Mouse (Mus musculus): ENCODE measurements at regions not wholly inside any gene's neighbourhood (a gene's known extent, or its start where the extent isn't known, plus 50 kb on each side); places are given as distances from the start of the nearest gene placed in this dataset.

DNA sequence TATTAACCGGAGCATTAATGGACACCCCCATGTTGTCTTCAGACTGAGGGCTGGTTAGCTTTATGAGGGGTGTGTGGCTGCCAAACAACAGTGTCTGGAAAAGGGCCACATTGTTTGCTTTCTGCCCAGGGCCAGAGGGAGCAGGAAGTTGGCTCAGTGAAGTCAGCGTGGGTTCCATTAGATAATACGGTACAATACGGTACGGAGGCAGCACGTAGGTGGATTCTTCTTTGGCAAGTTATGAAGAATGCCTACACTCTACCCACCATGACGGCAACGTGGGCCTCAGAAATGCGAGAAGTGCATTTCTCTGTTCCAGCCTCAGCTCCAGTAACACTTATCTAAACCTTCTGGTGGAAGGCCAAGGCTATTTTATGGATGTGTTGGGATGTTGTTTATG, 108.2 kb downstream of the Gm10260 start:
- DNase-seq (ENCODE audit: low spot score) = no peak

DNA sequence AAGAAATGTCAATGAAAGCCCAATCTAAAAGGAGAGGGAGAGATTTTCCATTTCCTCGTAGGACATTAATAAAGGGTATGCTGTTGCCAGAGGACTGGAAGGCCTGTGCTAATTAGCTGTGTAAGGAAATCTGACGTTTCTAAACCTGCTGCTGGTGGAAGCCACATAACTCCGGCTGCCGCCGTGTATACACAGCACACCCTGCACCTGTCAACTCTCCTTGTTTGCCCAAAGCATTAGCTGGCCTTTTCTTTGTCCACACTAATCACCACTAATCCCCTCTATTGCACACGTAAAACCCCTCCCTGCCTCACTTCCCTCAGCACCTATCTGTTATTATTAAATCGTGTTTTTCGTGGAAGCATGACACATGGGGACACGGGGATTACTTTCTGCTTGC, 108.7 kb downstream of the Gm10260 start:
- DNase-seq (ENCODE audit: low spot score) = no peak

DNA sequence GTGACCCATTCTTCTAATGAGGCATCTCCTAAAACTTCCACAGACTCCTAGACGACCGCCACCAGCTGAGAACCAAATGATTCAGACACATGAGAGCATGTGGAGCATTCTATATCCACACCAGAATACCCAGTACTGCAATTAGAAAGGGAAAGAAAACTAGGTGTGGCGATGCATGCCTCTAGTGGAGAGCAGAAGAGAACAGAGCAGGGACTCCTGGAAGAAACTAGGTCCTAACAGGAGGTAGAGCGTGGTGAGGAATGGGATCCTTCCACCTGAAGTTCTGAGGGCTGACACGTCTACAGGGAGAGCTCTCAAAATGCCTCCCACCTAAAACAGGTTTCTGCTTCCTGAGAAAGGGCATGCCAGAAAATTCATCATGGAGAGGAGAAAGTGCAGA, 109.3 kb downstream of the Gm10260 start:
- DNase-seq (ENCODE audit: low spot score) = no peak

DNA sequence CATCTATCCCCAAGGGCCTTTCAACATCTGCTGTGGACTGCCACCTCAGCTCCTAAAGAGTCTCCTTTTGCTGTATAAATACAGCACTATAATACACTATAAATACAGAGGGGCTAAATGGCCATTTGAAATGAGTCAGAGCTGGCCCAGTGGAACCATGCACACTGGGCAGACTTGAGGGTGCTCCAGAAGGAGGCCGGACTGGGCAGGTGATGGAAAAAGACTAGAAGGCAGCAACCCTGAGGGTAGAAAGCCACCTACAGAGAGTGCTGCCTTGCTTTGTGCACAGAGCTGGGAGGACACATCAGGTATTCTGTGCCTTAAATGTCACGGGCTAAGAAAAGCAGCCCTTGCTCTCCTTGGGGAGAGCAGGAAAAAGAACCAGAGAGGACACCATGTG, 110.2 kb downstream of the Gm10260 start:
- DNase-seq (ENCODE audit: low spot score) = no peak

DNA sequence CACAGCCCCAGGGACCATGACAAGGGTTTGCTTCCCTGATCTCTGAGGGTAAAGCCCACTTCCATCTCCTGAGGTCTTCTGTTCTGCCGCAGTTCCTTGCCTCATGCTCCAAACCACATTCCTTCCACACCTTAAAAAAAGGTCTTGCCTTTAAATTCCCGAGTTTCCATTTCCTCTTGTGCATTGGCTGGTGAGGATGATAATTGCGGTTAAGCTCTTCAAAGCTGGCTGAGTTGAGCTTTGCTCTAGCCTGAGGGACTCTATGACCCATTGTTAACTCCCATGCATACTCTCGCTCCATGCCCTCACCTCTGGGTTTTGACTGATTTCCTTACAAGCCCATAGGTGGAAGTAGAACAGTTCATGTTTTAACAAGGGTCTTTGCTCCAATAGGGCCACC, 112.9 kb downstream of the Gm10260 start:
- no peak for DNase-seq (ENCODE audit: low spot score)

DNA sequence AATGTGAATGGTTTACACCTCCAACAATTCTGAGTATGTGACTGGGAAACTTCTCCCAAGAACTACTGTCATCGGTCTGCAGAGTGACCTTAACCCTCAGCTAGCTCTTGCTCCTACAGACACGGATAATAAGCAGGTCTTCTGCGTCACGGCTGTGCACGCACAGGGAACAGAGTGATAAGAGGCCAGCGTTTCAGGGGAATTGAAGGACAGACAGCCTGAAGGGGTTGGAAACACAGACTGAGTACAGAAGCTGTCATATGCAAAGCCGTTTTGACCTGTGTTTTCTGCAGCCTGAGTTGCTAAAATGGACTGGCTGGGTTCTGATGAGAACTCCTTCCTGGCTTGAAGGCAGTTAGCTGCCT, 114.4 kb downstream of the Gm10260 start:
- no peak for DNase-seq (ENCODE audit: low spot score)

DNA sequence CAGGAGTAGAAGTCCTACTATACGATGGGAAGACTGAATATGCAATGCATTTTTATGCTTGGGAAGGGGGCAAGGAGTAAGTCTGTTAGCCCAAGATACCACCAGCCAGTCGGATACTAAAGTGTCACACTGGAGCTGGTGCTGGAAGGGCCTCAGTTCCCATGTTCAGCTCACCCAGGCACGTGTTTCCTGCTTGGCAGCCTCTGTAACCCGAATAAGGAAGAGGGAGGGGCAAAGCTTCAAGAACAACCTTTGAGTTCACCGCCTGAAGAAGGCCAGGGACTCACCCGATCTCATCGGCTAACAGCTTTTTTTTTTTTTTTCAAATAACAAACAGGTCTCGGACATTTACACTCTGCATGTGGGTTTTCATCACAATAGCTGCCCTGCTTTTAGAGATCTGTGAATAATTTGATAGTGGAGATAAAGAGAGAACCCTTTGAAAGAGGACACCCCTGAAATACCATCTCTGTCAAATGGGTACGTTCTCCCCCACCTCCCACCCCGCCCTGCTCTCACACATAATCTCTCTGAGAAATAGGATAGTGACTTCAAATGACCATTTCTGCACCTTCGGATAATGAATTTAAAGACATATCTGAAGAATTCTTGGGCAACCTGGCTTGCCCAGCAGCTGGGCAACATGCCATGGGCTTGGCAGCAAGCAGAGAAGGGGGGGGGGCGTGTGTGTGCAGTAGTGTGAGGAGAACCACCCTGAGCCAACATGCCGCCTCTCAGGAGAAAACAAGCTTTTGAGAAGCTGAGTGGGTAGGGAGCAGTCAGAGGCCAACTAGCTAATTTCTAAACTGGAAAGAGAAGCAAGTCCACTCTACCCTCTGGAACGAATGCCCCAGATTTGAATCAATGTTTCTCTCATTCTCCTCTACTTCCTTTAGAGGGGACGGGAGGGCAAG, 115.1 kb downstream of the Gm10260 start:
- no peak for DNase-seq (ENCODE audit: low spot score)

DNA sequence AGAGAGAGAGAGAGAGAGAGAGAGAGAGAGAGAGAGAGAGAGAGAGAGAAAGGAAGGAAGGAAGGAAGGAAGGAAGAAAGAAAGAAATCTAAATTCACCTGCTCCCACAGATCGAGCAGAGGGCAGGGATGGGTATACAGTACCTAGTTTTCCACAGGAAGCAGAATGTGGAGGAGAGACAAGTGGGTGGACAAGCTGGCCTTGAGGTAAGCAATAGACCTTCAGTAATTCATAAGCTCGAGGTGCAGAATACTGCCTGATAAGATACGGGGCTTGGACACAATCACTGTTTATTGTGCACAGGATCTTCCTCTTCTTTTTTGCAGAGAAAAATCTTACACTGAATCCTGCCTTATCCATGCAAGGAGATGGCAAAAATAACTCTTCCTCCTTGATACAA, 120.2 kb downstream of the Gm10260 start:
- no peak for DNase-seq (ENCODE audit: low spot score)

DNA sequence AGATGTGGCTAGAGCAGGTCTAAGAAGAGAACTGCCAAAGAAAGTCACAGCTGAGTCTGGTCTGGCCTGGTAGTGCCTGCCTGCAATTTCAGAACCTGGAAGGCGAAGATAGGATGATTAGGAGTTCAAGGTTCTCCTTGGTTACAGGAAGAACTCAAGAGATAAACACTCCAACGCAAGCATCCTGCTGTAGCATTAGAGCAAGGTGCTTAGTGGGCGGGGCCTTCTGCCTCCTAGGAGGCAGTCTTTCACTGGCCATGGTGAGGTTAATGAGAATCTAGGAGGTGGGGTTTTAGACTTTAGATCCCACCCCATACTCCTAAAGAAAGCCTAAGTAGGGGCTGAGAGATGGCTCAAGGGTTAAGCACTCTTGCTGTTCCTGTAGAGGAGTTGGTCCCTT, 120.8 kb downstream of the Gm10260 start:
- DNase-seq (ENCODE audit: low spot score) = no peak

DNA sequence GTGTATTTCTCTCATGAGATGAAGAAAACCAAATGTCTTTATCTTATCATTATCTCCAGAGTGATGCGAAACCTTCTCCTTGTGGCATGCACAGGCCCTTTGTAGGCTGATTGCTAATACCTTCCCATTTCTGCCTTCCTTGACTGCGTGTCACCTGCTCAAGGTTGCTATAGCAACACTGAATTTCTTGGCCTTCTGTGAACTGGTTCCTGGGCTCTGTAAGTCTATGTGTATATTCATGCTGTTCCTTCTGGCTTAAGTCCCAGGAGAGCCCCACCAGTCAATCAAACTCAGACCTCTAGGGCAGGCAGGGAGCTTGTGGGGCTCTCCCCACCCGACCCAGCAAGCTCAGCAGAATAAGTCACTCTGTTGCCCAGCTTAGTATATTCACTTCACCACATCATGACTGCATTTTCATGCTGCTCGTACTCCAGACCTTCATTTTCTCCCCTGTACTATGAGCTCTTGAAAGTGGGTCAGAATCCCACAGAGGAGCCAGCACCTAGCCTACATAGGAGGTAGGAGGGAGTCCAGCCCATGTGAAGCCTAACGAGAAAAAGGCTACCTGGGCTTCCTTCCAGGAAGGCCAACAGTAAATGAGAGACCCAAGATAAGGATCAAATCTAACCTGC, 121.9 kb downstream of the Gm10260 start:
- no peak for DNase-seq (ENCODE audit: low spot score)

DNA sequence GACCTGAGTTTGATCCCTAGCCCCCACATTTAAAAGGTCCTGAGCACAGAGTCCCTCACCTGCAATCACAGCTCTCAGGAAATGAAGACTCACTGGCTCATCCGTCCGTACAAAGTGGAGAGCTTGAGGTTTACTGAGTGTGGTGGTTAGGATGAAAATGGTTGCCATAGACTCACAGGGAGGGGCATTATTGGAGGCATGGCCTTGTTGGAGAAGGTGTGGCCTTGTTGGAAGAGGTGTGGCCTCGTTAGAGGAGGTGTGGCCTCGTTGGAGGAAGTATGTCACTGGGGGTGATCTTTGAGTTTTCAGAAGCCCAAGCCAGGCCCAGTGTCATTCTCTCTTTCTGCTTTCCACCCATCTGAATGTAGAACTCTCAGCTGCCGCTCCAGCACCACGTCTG, 122.9 kb downstream of the Gm10260 start:
- no peak for DNase-seq (ENCODE audit: low spot score)

DNA sequence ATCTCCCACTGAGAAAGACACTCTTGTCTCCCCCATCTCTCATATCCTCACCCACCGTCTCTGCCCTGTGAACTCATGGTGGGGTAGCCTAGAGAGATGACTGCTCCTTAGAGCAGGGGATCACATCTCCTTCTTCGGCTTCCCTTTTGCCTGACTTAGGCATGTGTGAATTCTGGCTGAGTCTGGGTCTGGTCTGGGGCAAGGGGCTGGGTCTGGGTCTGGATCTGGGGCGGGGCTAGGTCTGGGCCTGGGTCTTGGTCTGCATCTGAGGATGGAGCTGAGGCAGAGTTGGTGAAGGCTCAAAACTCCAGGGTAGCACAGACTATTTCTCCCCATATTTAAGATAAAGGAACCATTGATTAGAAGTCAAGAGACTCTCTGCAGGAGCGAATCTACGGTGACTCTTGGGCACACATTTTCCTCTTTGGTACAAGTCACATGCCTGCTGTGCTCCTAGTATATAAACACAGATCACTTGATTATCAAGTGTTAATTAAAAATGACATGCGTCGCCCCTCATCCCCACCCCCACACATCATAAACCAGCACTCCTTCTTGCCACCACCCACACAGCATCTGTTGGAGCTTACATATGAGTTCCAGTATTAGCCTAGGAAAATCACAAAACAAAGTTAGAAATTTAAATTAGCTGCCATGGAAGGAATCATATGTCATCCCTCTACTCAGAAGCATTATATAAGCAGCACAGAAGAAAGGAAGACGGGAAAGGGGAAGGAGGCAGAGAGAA, 126.2 kb downstream of the Gm10260 start:
- DNase-seq (ENCODE audit: low spot score) = no peak

DNA sequence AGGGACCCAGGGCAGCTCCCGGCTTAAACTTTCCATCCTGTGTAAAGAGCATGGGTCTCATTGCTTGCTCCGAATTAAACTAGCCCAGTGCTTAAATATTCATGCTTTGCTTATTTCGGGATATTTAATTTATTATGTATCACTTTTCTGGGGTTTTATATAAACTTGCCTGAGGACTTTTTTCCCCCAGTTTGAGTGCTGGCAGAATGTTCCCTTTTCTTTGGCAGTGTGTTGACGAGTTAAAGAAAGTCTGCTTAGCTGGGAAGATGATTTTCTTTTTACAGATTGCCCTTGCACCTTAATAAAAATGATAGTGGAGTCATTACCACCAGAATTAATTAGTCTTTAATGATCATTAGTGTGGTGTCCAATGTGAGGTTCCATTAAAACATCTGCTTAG, 126.9 kb downstream of the Gm10260 start:
- no peak for DNase-seq (ENCODE audit: low spot score)

DNA sequence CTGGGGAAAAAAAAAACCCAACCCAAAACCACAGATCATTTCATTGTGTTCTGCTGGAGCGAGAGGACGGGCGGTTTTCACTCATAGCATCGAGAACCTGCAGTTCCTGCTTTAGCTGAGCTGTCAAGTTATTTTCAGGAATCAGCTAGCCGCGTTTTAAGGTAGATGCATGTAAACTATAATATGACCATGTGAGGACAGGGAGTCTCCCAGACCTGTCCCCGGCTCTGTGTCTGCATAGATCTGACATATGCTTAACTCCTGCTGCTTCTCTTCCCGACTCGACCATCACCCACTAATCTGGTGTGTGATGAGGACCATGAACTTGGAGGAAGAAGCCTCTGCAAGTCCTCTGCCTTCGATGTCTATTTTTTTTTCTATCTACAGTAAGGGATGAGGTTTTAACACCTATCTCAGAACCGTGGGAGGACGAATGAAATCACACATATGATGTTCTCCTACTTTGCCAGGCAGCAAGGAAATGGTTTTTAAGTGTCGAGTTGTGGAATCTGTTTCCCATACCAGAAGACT, 128.5 kb downstream of the Gm10260 start:
- no peak for DNase-seq (ENCODE audit: low spot score)

DNA sequence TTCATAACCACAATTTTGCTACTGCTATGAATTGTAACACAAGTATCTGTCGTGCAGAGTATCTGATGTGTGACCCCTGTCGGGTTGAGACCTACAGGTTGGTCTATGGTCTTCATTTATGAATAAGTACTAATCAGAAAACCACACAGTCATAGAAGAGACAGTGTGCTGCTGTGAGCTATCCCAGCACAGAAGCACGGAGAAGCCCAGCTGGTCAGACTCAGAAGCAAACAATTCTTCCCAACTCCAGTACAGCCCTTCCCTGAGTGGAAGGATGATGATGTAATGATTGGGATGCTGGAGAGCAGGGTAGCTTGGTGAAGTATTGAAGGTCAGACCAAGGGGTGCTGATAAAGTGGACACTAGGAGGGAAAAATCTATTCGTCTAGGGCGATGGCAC, 129.5 kb downstream of the Gm10260 start:
- DNase-seq (ENCODE audit: low spot score) = no peak

DNA sequence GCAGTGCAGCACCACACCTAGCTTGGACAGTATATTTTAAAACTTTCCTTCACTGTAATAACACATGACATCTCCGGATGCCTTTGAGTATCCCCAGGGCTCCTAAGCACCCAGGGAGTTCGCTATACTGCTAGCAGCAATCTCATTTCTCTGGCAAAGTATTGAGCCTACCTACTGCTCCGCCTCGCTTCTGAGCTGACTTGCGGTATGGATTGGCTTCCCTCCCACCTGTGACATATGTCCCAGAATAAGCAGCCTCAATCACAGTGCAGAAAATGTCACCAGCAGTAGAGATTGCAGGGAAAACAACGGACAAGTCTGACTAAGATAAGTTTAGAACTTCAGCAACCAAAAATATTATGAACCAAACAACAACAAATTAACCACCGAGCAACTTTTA, 131.8 kb downstream of the Gm10260 start:
- no peak for DNase-seq (ENCODE audit: low spot score)

DNA sequence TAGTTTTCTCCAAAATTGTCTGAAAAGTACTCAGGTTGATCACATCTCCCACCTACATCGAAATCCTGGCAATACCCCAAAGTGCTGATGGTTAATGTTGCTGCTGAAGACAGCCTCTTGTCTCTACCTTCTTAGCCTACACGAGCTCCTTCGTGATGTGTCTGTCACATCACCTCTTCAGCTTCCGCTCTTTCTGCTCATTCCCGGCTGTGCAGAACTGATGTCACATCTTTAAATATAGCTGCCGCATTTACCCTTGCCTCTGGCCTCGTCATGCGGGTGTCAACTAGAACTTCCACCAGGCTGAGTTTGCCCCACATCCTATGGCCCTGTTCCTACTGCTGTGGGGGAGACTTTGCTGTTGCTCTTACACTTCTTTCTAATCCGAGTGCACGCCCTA, 133.2 kb downstream of the Gm10260 start:
- no peak for DNase-seq (ENCODE audit: low spot score)

DNA sequence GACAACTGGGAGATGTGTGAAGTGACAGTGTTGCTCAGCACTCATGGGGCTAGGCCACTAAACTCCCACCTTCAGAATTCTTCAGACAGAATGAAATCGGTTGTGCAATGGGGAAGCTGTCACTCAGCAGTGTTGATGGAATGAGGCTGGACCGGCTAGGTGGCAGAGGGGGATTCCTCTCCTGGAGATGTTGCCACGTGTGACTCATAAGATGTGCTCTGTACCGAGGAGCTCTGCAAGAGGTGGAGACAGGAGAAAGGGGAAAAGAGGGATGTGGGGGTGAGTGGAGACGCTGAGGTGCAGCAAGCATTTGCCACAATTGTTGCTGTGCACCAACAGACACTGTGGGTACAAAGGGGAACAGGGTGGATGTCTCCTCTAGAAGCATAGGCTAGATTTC, 133.6 kb downstream of the Gm10260 start:
- no peak for DNase-seq (ENCODE audit: low spot score)

DNA sequence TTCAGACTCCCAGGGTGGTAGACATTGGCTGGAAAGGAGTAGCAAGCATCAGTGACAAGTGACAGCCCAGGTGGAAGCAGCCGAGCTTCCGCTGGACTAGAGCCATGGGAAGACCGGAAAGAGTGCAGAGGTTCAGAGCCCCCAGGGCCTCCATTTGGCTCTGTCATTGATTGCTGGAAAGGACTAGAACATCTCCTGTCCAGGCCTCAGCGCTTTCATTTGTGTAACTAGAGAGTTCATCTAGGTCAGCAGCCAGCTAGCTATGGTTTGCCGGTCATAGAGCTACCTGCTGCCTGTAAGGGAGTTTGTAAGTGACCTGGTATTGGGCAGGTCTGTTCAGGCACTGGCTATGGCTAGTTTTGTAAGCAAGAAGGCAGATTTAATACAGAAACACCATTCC, 134.3 kb downstream of the Gm10260 start:
- DNase-seq (ENCODE audit: low spot score) = no peak

DNA sequence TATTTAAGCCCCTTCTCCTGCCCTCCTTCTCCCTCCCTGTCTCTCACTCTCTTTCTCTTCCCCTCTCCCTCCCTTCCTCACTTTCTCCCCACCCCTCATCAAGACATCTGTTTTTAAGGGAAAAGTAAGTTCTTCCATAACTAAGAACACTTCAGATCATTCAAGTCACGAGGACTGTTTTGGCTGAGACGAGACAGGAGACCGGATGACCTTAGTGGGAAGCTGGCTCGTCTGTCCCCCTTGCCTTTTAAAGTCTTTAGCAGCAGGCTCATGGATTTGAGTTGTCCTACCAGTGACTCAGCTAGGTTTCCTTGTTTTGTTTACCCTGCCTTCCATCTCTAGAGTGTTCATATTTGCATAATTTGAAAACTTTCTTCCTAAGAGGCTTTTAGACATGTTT, 135.0 kb downstream of the Gm10260 start:
- no peak for DNase-seq (ENCODE audit: low spot score)

DNA sequence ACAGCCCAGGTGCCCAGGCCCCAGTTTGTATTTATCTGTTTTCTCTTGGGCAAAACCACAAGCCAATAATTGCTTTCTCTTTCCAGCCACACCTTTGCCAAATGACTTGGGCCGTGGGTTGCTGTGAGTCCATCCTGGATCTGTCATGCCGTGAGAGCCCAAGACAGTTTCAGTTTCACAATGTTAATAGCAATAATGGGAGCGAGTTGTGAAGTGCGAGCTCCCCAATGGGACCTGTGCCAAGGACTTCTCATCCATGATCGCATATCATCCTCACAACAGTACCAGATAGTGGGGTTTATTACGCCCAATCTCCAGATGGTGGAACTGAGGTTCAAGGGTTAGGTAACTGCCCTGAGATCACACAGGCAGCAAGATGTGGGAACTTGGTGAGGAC, 142.2 kb downstream of the Gm10260 start:
- DNase-seq (ENCODE audit: low spot score) = no peak

DNA sequence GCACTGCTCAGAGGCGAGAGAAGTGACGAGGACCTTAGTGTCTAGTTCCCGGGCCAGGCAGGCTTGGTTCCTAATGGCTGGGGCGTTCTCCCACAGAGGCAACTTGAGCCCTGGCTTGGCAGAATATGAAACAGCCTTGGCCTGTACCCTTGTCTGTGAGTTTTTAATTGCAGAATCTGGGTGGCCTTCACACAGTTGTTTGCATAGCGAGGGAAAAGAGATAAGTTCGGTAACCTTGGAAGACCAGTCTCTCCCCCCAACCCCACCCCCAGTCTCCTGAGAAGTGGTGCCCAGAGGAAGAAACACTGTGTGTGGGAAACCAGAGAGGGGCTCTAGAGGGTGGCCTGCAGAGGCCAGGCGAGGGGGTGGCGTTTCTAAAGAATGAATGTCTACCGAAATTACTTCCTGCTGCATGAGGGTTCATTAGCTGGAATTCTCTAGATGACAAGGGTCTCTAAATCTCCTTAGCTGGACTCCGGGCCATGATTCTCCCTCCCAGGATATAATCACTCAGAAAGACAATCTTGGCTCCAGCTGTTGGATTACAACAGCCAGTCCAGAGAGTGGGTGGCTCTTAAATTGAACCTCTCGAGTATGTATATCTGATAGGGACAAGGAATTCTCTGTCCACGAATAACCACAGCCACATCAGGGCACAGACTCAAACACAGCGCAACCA, 142.8 kb downstream of the Gm10260 start:
- DNase-seq (ENCODE audit: low spot score) = peak; percentile 25
